Mouse (Mus musculus) kidney, embryonic 16.5 days (tissue): ENCODE data around the gene Vhl. TPM values are rescaled to one million over a fixed set of nuclear protein-coding genes. Genes with fewer than 3 reads are reported as not detected.

Experiments used
- ATAC-seq: fragments of 200-750 bp; cut with Nextera tagmentation; 2 replicates; pipeline ENCODE4 v1.8.0; 2017; ENCODE audit warnings: moderate TSS enrichment; ENCODE audit not compliant: low FRiP score, low TSS enrichment
- H3K27ac ChIP-seq: fragments of 300-500 bp; sonication (generic); 2 replicates; pipeline ENCODE4 v1.5.1; 2014; ENCODE audit warnings: low read length
- H3K27me3 ChIP-seq: fragments of 300-500 bp; sonication (generic); 2 replicates; pipeline ENCODE4 v1.6.1; 2014; ENCODE audit warnings: low read length, control low read depth, mixed read lengths; ENCODE audit not compliant: insufficient read depth
- H3K36me3 ChIP-seq: fragments of 300-500 bp; sonication (generic); 2 replicates; pipeline ENCODE4 v1.6.1; 2014; ENCODE audit warnings: low read length, control low read depth, mixed read lengths; ENCODE audit not compliant: insufficient read depth
- H3K4me1 ChIP-seq: fragments of 300-500 bp; sonication (generic); 2 replicates; pipeline ENCODE4 v1.6.1; 2014; ENCODE audit warnings: low read length, control low read depth, mixed read lengths; ENCODE audit not compliant: insufficient read depth
- H3K4me2 ChIP-seq: fragments of 300-500 bp; sonication (generic); replicated peaks from 2 replicates; pipeline ENCODE4 v1.6.1; 2014; ENCODE audit warnings: low read depth, low read length
- H3K4me3 ChIP-seq: fragments of 300-500 bp; sonication (generic); 2 replicates; pipeline ENCODE4 v1.5.1; 2014; ENCODE audit warnings: mild to moderate bottlenecking, low read length
- H3K9ac ChIP-seq: fragments of 300-500 bp; sonication (generic); replicated peaks from 2 replicates; pipeline ENCODE4 v1.6.1; 2014; ENCODE audit warnings: low read length
- H3K9me3 ChIP-seq: fragments of 300-500 bp; sonication (generic); 2 replicates; pipeline ENCODE4 v1.6.1; 2016; ENCODE audit warnings: low read length, control low read depth
- WGBS: fragments of 180-500 bp; shearing (Covaris S2); extraction: QIAGEN DNeasy Blood & Tissue Kit; methylation state at CpG from one replicate; pipeline ENCODE4 v1.1.7; 2014; 5-methylcytosine and 5-hydroxymethylcytosine counted together
- polyA plus RNA-seq: library from polyadenylated mRNA; unstranded; fragments of >200 nt; fragmentation: Nextera tagmentation; extraction: Ambion mirVana; gene quantifications from 2 replicates; pipeline ENCODE4 v1.2.1, GENCODE M21; 2015

The Vhl gene
- 34.0 and 40.7 TPM in 2 replicates for polyA plus RNA-seq

- no peaks in the 10 kb centered on the region for H3K9me3 ChIP-seq
- WGBS = under 1% methylated on average over 66 of the region's 76 CpGs
- H3K27ac ChIP-seq = peak within 1 kb of the TSS; percentile 92
- peak within 1 kb of the TSS; percentile 82 for H3K4me2 ChIP-seq
- H3K27me3 ChIP-seq = no peaks in the 10 kb centered on the region
- H3K4me3 ChIP-seq = peak within 1 kb of the TSS; percentile 85
- H3K4me1 ChIP-seq = peaks cover 12% of the 10 kb centered on the region
- ATAC-seq = peak; percentile 85
- H3K36me3 ChIP-seq = peaks cover 12% of the 10 kb centered on the region
- peak within 1 kb of the TSS; percentile 89 for H3K9ac ChIP-seq
Observed at GRCm38 (mm10) chr6:113623941-113624751, at the start of gene Vhl. TSS of gene Vhl (plus strand) at chr6:113623959.

GRCm38 (mm10) chr6:113576044-113576443 is 47.7 kb upstream of the Vhl start:
- Histone ChIP-seq H3K27me3 (no peaks in the 10 kb centered on the region), H3K9me3 (no peaks in the 10 kb centered on the region), H3K4me2 (no peak overlapping the region), H3K4me1 (no peaks in the 10 kb centered on the region), H3K9ac (no peak overlapping the region), H3K4me3 (no peak overlapping the region), H3K36me3 (peaks cover 18% of the 10 kb centered on the region), H3K27ac (no peak overlapping the region)
- 98% methylated on average over 6 of the region's 6 CpGs for WGBS
- ATAC-seq = no peak

- Histone ChIP-seq H3K4me3 (no peak overlapping the region), H3K4me1 (no peaks in the 10 kb centered on the region), H3K27ac (no peak overlapping the region), H3K9me3 (no peaks in the 10 kb centered on the region), H3K4me2 (no peak overlapping the region), H3K27me3 (no peaks in the 10 kb centered on the region), H3K36me3 (peaks cover 13% of the 10 kb centered on the region), H3K9ac (no peak overlapping the region)
- WGBS = 98% methylated on average over 3 of the region's 3 CpGs
- ATAC-seq = no peak
Observed at GRCm38 (mm10) chr6:113579306-113579705, 44.5 kb upstream of the Vhl start.

GRCm38 (mm10) chr6:113583023-113583422 is 40.7 kb upstream of the Vhl start:
- ATAC-seq = no peak
- peaks cover 4% of the 10 kb centered on the region; the same call in 1 of the 2 replicates for H3K36me3 ChIP-seq
- H3K9me3 ChIP-seq = no peaks in the 10 kb centered on the region
- no peaks in the 10 kb centered on the region for H3K27me3 ChIP-seq
- H3K27ac ChIP-seq = no peak overlapping the region
- no peak overlapping the region for H3K4me2 ChIP-seq
- no peak overlapping the region for H3K4me3 ChIP-seq
- no peaks in the 10 kb centered on the region for H3K4me1 ChIP-seq
- WGBS = 89% methylated on average over 4 of the region's 4 CpGs
- no peak overlapping the region for H3K9ac ChIP-seq

GRCm38 (mm10) chr6:113585065-113585464 is 38.7 kb upstream of the Vhl start:
- Histone ChIP-seq H3K9me3 (no peaks in the 10 kb centered on the region), H3K9ac (no peak overlapping the region), H3K4me1 (no peaks in the 10 kb centered on the region), H3K27ac (no peak overlapping the region), H3K4me3 (no peak overlapping the region), H3K27me3 (no peaks in the 10 kb centered on the region), H3K36me3 (no peaks in the 10 kb centered on the region), H3K4me2 (no peak overlapping the region)
- ATAC-seq = no peak
- 83% methylated on average over 5 of the region's 5 CpGs for whole genome bisulfite sequencing

- WGBS = 66% methylated on average over 5 of the region's 5 CpGs
- H3K27me3 ChIP-seq = no peaks in the 10 kb centered on the region
- H3K9me3 ChIP-seq = no peaks in the 10 kb centered on the region
- H3K9ac ChIP-seq = no peak overlapping the region
- no peaks in the 10 kb centered on the region for H3K4me1 ChIP-seq
- peak; percentile 73 for ATAC-seq
- no peak overlapping the region for H3K27ac ChIP-seq
- H3K4me2 ChIP-seq = no peak overlapping the region
- H3K36me3 ChIP-seq = no peaks in the 10 kb centered on the region
- no peak overlapping the region for H3K4me3 ChIP-seq
Observed at GRCm38 (mm10) chr6:113586466-113587183, 37.1 kb upstream of the Vhl start.

- Histone ChIP-seq H3K9ac (no peak overlapping the region), H3K36me3 (0 out of 2 replicates have a peak, but pooled peaks cover 3% of the 10 kb centered on the region), H3K4me1 (no peaks in the 10 kb centered on the region), H3K27ac (no peak overlapping the region), H3K4me3 (no peak overlapping the region), H3K9me3 (no peaks in the 10 kb centered on the region), H3K4me2 (no peak overlapping the region), H3K27me3 (no peaks in the 10 kb centered on the region)
- 90% methylated on average over 2 of the region's 2 CpGs for WGBS
- no peak for ATAC-seq
Observed at GRCm38 (mm10) chr6:113592637-113593036, 31.1 kb upstream of the Vhl start.

GRCm38 (mm10) chr6:113597945-113598344 is 25.8 kb upstream of the Vhl start:
- H3K9ac ChIP-seq = no peak overlapping the region
- H3K27ac ChIP-seq = no peak overlapping the region
- H3K4me1 ChIP-seq = 0 out of 2 replicates have a peak, but pooled peaks cover 4% of the 10 kb centered on the region
- H3K27me3 ChIP-seq = no peaks in the 10 kb centered on the region
- H3K4me2 ChIP-seq = no peak overlapping the region
- no peak overlapping the region for H3K4me3 ChIP-seq
- no peaks in the 10 kb centered on the region for H3K9me3 ChIP-seq
- no peak for ATAC-seq
- WGBS = 87% methylated on average over 4 of the region's 4 CpGs
- 0 out of 2 replicates have a peak, but pooled peaks cover 3% of the 10 kb centered on the region for H3K36me3 ChIP-seq

GRCm38 (mm10) chr6:113599833-113600232 is 23.9 kb upstream of the Vhl start:
- Histone ChIP-seq H3K9me3 (no peaks in the 10 kb centered on the region), H3K4me2 (0 out of 2 replicates have a peak overlapping the region, but pooled peaks have one; percentile 12), H3K4me3 (no peak overlapping the region), H3K9ac (no peak overlapping the region; the same call in 1 of the 2 replicates), H3K27ac (no peak overlapping the region), H3K36me3 (0 out of 2 replicates have a peak, but pooled peaks cover 3% of the 10 kb centered on the region), H3K4me1 (0 out of 2 replicates have a peak, but pooled peaks cover 4% of the 10 kb centered on the region), H3K27me3 (no peaks in the 10 kb centered on the region)
- WGBS = 68% methylated on average over 5 of the region's 5 CpGs
- no peak for ATAC-seq
